Mouse (Mus musculus): Measurements from ENCODE around the gene Ppp1r32. TPM values are rescaled to one million over a fixed set of nuclear protein-coding genes. Genes with fewer than 3 reads are reported as not detected.

Ppp1r32 gene
- polyA plus RNA-seq, 1 experiment: 2.5 TPM

- Histone ChIP-seq H3K4me3 (ENCODE audit: insufficient read depth, low read length) (no peak overlapping the region), H3K27ac (ENCODE audit: insufficient read depth, low read length) (no peak overlapping the region), H3K4me1 (ENCODE audit: control insufficient read depth, insufficient read depth, low read length) (no peaks in the 10 kb centered on the region)
- no peak for TF ChIP-seq POLR2A (IDR thresholded peaks at IDR 0.05; ENCODE audit: extremely low read depth, insufficient read depth, low read length)
- no peak for TF ChIP-seq CTCF (IDR thresholded peaks at IDR 0.05; ENCODE audit: extremely low read depth, insufficient read depth, low read length)
These were observed 33.5 kb downstream of the Ppp1r32 start for GRCm38 (mm10) chr19:10449190-10449589.

- Histone ChIP-seq H3K4me3 (ENCODE audit: insufficient read depth, low read length) (no peak overlapping the region), H3K4me1 (ENCODE audit: control insufficient read depth, insufficient read depth, low read length) (no peaks in the 10 kb centered on the region), H3K27ac (ENCODE audit: insufficient read depth, low read length) (no peak overlapping the region)
- no peak for TF ChIP-seq POLR2A (IDR thresholded peaks at IDR 0.05; ENCODE audit: extremely low read depth, insufficient read depth, low read length)
- TF ChIP-seq CTCF (IDR thresholded peaks at IDR 0.05; ENCODE audit: extremely low read depth, insufficient read depth, low read length): no peak
These were observed 34.5 kb downstream of the Ppp1r32 start for GRCm38 (mm10) chr19:10448275-10448674.

GRCm38 (mm10) chr19:10444685-10445369, 37.9 kb downstream of the Ppp1r32 start:
- no peak overlapping the region for H3K27ac ChIP-seq (ENCODE audit: insufficient read depth, low read length)
- H3K4me1 ChIP-seq (ENCODE audit: control insufficient read depth, insufficient read depth, low read length): no peaks in the 10 kb centered on the region
- no peak overlapping the region for H3K4me3 ChIP-seq (ENCODE audit: insufficient read depth, low read length)
- TF ChIP-seq CTCF (IDR thresholded peaks at IDR 0.05; ENCODE audit: extremely low read depth, insufficient read depth, low read length) (no peak), POLR2A (IDR thresholded peaks at IDR 0.05; ENCODE audit: extremely low read depth, insufficient read depth, low read length) (no peak)

- no peak for TF ChIP-seq POLR2A (IDR thresholded peaks at IDR 0.05; ENCODE audit: extremely low read depth, insufficient read depth, low read length)
- TF ChIP-seq CTCF (IDR thresholded peaks at IDR 0.05; ENCODE audit: extremely low read depth, insufficient read depth, low read length): no peak
- no peak overlapping the region for H3K4me3 ChIP-seq (ENCODE audit: insufficient read depth, low read length)
- peaks cover 12% of the 10 kb centered on the region for H3K4me1 ChIP-seq (ENCODE audit: control insufficient read depth, insufficient read depth, low read length)
- H3K27ac ChIP-seq (ENCODE audit: insufficient read depth, low read length): no peak overlapping the region
These were observed 45.2 kb downstream of the Ppp1r32 start for GRCm38 (mm10) chr19:10437521-10437920.

- Histone ChIP-seq H3K27ac (ENCODE audit: insufficient read depth, low read length) (no peak overlapping the region), H3K4me3 (ENCODE audit: insufficient read depth, low read length) (no peak overlapping the region), H3K4me1 (ENCODE audit: control insufficient read depth, insufficient read depth, low read length) (peaks cover 12% of the 10 kb centered on the region)
- no peak for TF ChIP-seq POLR2A (IDR thresholded peaks at IDR 0.05; ENCODE audit: extremely low read depth, insufficient read depth, low read length)
- no peak for TF ChIP-seq CTCF (IDR thresholded peaks at IDR 0.05; ENCODE audit: extremely low read depth, insufficient read depth, low read length)
These were observed 46.0 kb downstream of the Ppp1r32 start for GRCm38 (mm10) chr19:10436726-10437125.

- no peak overlapping the region for H3K4me3 ChIP-seq (ENCODE audit: insufficient read depth, low read length)
- TF ChIP-seq POLR2A (IDR thresholded peaks at IDR 0.05; ENCODE audit: extremely low read depth, insufficient read depth, low read length) (no peak), CTCF (IDR thresholded peaks at IDR 0.05; ENCODE audit: extremely low read depth, insufficient read depth, low read length) (peak; percentile 79)
- no peak overlapping the region for H3K27ac ChIP-seq (ENCODE audit: insufficient read depth, low read length)
- peaks cover 12% of the 10 kb centered on the region for H3K4me1 ChIP-seq (ENCODE audit: control insufficient read depth, insufficient read depth, low read length)
These were observed 46.8 kb downstream of the Ppp1r32 start for GRCm38 (mm10) chr19:10435908-10436307.

GRCm38 (mm10) chr19:10434927-10435326, 47.8 kb downstream of the Ppp1r32 start:
- TF ChIP-seq CTCF (IDR thresholded peaks at IDR 0.05; ENCODE audit: extremely low read depth, insufficient read depth, low read length) (no peak), POLR2A (IDR thresholded peaks at IDR 0.05; ENCODE audit: extremely low read depth, insufficient read depth, low read length) (no peak)
- Histone ChIP-seq H3K4me3 (ENCODE audit: insufficient read depth, low read length) (no peak overlapping the region), H3K27ac (ENCODE audit: insufficient read depth, low read length) (no peak overlapping the region), H3K4me1 (ENCODE audit: control insufficient read depth, insufficient read depth, low read length) (peaks cover 12% of the 10 kb centered on the region)

- TF ChIP-seq POLR2A (IDR thresholded peaks at IDR 0.05; ENCODE audit: extremely low read depth, insufficient read depth, low read length) (no peak), CTCF (IDR thresholded peaks at IDR 0.05; ENCODE audit: extremely low read depth, insufficient read depth, low read length) (no peak)
- Histone ChIP-seq H3K27ac (ENCODE audit: insufficient read depth, low read length) (peak overlapping the region; percentile 74), H3K4me1 (ENCODE audit: control insufficient read depth, insufficient read depth, low read length) (peaks cover 12% of the 10 kb centered on the region), H3K4me3 (ENCODE audit: insufficient read depth, low read length) (no peak overlapping the region)
These were observed 48.7 kb downstream of the Ppp1r32 start for GRCm38 (mm10) chr19:10433879-10434540.

- H3K4me1 ChIP-seq (ENCODE audit: control insufficient read depth, insufficient read depth, low read length): peaks cover 12% of the 10 kb centered on the region
- no peak overlapping the region for H3K4me3 ChIP-seq (ENCODE audit: insufficient read depth, low read length)
- H3K27ac ChIP-seq (ENCODE audit: insufficient read depth, low read length): peak overlapping the region; percentile 75
- TF ChIP-seq CTCF (IDR thresholded peaks at IDR 0.05; ENCODE audit: extremely low read depth, insufficient read depth, low read length): no peak
- TF ChIP-seq POLR2A (IDR thresholded peaks at IDR 0.05; ENCODE audit: extremely low read depth, insufficient read depth, low read length): no peak
These were observed 49.5 kb downstream of the Ppp1r32 start for GRCm38 (mm10) chr19:10433225-10433624.

- Histone ChIP-seq H3K4me3 (ENCODE audit: insufficient read depth, low read length) (no peak overlapping the region), H3K27ac (ENCODE audit: insufficient read depth, low read length) (no peak overlapping the region), H3K4me1 (ENCODE audit: control insufficient read depth, insufficient read depth, low read length) (peaks cover 12% of the 10 kb centered on the region)
- no peak for TF ChIP-seq POLR2A (IDR thresholded peaks at IDR 0.05; ENCODE audit: extremely low read depth, insufficient read depth, low read length)
- no peak for TF ChIP-seq CTCF (IDR thresholded peaks at IDR 0.05; ENCODE audit: extremely low read depth, insufficient read depth, low read length)
These were observed 50.9 kb downstream of the Ppp1r32 start for GRCm38 (mm10) chr19:10431841-10432240.
